Mouse (Mus musculus) spleen, adult 2 months (tissue): ENCODE data around the gene Col1a1.

ENCODE experiments used
- CTCF ChIP-seq: fragments of 200-500 bp; IDR thresholded peaks from 2 replicates; pipeline ENCODE4 v1.5.1; 2011; ENCODE audit warnings: mild to moderate bottlenecking, inconsistent platforms; ENCODE audit not compliant: insufficient read depth, insufficient read length, insufficient replicate concordance; ENCODE audit errors: extremely low read depth
- POLR2A ChIP-seq: fragments of 200-500 bp; IDR thresholded peaks from 2 replicates; pipeline ENCODE4 v1.6.1; 2011; ENCODE audit warnings: low read depth, low read length, inconsistent platforms

DNA sequence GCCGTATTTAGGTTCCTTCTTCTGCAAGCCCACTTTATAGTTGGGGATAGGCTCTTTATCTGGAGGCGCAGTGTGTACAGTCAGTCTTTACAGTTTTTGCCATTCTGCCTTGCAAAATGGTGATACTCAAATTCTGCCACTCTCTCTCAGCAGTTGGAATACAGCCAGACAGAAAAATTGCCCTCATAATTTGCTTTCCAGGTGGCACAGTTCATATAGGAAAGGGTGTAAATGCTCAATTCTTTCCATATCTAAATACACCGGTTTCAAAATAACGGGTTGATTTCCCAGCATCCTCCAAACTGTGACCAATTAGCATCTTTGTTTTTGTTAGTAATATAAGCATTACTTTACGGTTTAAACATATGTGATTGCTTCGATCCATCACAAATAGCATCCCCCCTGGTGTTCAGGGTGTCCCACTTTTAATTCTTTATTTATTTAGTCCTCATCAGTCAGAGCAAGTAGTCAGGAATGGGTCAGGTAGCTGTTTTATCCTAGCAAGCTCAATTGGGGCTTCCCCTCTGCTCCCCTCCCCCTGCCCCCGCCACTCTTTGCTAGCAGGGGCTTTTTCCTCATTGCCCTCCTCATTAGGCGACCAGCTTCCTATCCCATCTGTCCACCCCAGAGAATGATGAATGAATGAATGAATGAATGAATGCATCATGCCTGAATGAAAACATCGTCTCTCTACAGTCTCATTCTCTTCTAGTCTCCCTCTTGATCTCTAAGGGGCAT is 42.3 kb downstream of the Col1a1 start:
- TF ChIP-seq CTCF (no peak), POLR2A (no peak)
